Mouse (Mus musculus) left cerebral cortex, adult 11 months (tissue): ENCODE measurements at regions not wholly inside any gene's neighbourhood (a gene's known extent, or its start where the extent isn't known, plus 50 kb on each side); places are given as distances from the start of the nearest gene placed in this dataset.
A peak's percentile ranks its signal among the peaks of the same experiment; 100 is the strongest.

ENCODE experiments used
- DNase-seq: peaks from one replicate; pipeline ENCODE4 v3.0.0; 2022; ENCODE audit warnings: low spot score

DNA sequence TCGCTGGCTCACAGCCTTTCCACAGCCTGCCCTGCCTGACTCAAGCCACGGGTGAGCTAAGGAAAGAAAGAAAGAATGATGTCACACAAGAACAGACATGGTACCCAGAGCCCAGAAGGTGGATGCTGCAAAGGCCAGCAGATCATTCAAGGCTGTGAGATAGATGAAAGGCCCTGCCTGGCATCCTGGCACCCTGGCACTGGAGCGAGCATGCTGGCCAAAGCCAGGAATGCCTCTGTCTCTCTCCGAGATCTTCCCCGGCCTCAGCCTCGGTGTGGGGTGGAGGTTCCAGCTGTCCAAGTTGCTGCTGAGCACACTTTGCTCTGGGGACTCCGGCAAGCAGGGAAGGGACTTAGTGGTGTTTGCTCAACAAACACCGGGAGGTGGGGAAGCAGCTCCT, 116.4 kb upstream of the Lhx5 start:
- no peak for DNase-seq

- DNase-seq, result no peak
Observed at GRCm38 (mm10) chr5:120318951-120319350, 112.5 kb upstream of the Lhx5 start.

DNA sequence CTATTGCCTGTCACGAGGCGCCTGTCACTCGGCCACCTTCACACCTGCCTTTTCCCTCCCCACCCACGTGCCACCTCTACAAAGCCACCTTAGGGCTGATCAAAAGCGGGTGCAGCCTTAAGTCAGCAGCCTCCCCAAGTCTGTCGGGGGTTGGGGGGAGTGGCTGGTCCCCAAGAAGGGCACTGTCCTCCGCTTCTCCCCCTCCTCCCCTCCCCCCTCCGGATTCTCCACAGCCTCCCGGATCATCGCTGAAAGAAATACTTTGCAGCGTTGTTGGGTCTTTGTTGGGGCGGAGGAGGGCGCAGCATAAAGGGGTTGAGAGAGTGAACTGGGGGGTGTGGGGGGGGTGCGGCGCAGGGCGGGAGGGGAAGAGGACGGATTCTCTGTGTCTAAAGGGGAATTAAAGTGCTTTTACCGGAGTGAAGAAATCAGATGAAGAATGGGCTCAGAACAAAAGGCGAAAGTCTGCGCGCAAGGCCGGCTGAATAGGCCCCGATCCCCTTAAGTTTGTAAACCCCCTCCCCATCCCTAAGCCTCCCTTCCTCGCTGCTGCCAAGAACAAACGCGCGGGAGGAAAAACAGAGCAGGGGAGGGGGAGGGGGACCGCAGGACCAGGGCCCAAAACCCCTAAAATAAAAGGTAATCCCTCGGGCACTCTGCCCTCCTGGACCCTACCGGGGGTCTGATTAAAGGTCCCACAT, 109.3 kb upstream of the Lhx5 start:
- no peak for DNase-seq

DNA sequence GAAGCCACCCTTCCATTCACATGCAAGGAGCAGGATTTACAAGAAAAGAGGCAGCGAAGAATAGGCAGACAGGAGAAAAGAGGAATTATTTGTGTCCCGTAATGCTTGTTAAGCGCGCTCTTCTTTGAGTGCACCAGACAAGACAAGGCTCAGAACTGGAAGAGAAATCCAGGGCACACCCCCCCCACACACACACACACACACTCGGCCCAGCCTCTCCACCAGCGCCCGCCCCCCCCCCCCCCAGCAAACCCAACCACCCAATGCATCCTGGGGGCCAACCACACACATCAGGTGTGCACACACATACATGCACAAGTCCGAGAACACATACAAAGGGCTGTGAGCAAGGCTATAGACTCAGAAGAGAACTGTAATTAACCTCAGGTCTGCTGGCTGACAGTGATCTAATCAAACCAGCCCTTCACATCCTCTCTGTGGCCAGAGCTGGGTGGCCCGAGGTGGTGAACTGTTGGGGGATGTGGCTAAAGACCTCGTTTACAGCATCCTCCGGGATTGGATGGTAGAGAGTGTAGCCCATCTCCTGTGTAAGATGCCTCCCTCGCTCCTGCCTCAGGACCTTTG, 108.7 kb upstream of the Lhx5 start:
- DNase-seq, result no peak

DNA sequence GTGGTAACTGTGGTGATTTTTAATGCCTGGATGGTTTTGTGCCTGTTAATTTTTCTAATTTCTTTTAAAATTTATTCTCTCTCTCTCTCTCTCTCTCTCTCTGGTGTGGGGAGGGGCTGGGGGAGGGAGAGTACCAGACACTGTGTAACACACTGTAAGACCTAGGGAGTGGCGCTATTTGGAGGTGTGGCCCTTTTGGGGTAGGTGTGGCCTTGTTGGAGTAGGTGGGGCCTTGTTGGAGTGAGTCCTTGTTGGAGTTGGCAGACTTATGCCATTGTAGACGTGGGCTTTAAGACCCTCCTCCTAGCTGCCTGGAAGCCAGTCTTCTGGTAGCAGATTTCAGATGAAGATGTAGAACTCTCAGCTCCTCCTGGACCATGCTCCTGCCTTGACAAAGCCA, 107.4 kb upstream of the Lhx5 start:
- DNase-seq, result no peak

DNA sequence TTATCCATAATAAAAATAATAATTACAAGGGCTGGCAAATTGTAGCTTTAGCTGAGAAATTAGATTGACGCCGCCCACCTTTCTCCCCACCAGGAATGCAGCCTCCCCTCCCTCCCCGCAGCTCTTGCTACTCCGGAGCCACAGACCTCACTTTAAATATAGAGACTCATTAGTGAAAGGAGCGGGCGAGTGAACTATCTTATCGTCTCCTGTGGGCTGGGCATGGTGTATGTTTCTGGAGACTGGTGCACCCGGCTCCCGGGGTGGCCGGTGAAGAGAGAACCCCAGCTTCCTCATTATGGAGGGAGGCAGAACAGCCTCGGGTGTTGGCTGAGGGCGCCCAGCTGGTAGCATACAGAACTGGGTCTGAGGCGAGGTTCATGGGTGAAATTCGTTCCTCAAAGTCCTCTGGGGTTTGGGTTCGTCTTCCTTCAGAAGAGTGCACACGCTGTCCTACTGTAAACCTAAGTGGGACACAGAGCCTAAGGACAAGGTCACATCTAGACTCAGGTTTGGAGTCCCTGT, 106.1 kb upstream of the Lhx5 start:
- no peak for DNase-seq

DNA sequence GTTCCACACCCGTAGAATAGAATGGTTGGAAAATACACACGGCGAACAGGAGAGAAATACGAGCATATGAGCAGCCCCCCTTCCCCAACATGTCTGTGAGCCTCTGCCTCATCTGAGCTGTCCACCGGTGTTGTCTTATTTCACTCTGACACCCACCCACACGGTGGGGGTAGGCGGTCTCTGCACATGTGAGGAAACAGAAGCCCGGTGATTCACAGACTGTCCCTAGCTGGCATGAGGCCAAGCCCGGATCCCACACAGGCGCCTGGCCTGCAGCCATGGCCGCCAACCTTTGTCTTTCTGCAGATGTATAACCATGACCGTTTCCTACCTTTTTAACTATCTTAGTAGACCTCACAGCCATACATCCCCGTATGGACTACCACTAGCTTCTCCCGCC, 99.5 kb upstream of the Lhx5 start:
- DNase-seq, result no peak

DNA sequence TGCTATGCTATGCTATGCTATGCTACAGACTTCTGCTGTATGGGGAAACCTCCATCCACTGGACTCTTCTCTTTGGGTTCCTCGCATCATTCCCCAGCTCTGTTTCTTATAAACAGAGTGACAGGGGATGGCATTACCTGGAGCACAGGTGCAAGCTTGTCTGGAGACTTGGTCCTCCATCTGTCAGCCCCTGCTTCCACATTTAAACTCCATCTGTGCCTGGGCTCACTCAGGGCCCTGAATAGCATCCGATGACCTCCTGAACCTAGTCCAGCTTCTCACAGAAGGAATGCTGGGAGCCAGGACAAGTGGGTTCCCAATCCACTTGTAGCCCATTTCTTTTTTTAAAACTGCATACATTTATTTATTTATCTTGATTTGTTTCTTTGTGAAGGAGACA, 92.3 kb upstream of the Lhx5 start:
- DNase-seq, result no peak

GRCm38 (mm10) chr5:120340696-120341231, 90.7 kb upstream of the Lhx5 start:
- no peak for DNase-seq

GRCm38 (mm10) chr5:120350461-120350860, 81.0 kb upstream of the Lhx5 start:
- no peak for DNase-seq

DNA sequence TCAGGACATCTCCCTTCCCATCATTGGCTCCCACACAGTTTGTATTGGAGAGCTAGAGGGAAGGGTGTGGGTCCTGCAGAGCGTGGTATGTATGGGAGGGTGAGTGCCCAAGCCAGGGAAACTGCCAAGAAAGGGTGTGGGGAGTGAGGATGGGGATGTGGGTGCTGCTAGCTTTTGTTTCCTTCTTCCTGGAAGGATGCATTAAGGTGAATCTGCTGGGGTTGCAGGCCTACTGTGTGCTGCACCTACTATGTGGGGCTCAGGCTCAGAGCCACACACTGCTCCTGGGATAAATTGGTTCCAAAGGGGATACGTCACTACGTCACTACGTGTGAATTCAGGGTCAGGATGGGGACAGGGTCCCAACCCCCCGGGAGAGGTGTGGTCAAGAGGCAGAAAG, 79.7 kb upstream of the Lhx5 start:
- no peak for DNase-seq

GRCm38 (mm10) chr5:120353657-120354056, 77.8 kb upstream of the Lhx5 start:
- DNase-seq, result no peak

GRCm38 (mm10) chr5:120356950-120357349, 74.5 kb upstream of the Lhx5 start:
- no peak for DNase-seq

GRCm38 (mm10) chr5:120358084-120358690, 73.3 kb upstream of the Lhx5 start:
- DNase-seq, result no peak

DNA sequence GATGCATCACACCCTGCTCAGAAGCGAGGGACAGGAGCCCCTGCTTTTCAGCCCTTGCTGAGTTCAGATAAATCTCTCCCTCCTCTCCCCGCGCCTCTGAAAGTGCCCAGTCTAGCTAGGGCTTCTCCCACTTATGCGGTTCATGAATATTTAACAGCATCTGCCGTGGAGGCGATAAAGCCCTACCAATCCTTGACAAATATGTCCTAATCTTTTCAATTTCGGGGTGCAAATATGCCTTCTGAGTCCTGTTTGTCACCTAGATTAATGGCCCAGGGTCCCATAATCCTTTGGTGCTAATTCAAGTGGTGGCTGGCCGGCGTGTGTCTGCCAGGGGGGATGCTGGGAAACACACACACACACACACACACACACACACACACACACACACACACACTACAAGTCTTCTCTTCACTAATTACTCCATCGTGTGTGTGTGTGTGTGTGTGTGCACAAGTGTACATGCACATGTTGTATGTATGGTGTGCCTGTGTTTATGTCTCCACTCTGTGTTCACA, 65.5 kb upstream of the Lhx5 start:
- peak; percentile 3 for DNase-seq

DNA sequence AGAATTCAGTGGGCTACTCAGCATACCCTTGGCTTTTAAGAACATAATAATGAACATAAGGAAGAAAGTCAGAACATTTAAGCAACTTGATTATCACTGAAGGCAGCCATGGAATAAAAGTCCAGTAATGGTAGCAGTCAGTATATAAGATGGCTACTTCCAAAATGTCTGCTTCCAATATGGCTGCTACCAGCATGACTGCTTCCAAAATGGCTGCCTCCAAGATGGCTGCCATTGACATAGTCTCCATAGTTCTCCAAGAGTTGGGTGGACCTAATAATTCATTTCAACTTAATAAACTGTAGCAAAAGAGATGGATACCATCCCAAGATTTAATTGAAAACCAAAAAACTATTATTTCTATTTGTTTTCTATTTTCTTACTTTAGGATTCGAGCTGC, 62.7 kb upstream of the Lhx5 start:
- no peak for DNase-seq

GRCm38 (mm10) chr5:120371176-120371819, 60.2 kb upstream of the Lhx5 start:
- no peak for DNase-seq

DNA sequence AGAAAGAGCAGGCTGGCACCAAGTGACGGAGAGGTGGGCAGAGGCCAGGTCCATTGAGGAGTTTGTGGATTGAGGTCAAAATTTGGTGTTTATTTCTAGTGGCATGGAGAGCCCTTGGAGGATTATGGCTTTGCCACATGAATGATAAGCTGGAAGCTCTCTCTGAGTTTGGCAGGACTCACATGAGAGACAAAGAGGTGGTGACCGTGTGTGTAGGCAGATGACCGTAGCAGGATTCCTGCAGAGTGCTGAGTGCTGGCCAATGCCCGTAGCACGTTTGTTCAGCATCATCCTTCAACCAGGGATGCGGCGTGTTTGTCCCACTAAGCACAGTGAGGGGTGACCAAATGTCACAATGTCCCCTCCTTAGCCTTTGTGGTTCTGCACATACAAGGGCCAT, 58.1 kb upstream of the Lhx5 start:
- no peak for DNase-seq
